Mouse (Mus musculus) adrenal gland, adult 10 weeks (tissue): ENCODE measurements around the gene Mucl3. TPM values are rescaled to one million over a fixed set of nuclear protein-coding genes. Genes with fewer than 3 reads are reported as not detected.

Experiments used
- polyA plus RNA-seq: library from polyadenylated mRNA; stranded (reverse); fragments of 350-450 nt; fragmentation: Illumina TruSeq; extraction: RNeasy Lipid Tissue Mini Kit (QIAGEN cat#74804); gene quantifications from one replicate; pipeline ENCODE4 v1.2.3, GENCODE M21; 2014; ENCODE audit warnings: low read depth, low replicate concordance

Gene Mucl3
- polyA plus RNA-seq: not detected

GRCm38 (mm10) chr17:35643609-35644236, at the start of gene Mucl3:
TSS of gene Mucl3 (minus strand) at chr17:35643695.

DNA sequence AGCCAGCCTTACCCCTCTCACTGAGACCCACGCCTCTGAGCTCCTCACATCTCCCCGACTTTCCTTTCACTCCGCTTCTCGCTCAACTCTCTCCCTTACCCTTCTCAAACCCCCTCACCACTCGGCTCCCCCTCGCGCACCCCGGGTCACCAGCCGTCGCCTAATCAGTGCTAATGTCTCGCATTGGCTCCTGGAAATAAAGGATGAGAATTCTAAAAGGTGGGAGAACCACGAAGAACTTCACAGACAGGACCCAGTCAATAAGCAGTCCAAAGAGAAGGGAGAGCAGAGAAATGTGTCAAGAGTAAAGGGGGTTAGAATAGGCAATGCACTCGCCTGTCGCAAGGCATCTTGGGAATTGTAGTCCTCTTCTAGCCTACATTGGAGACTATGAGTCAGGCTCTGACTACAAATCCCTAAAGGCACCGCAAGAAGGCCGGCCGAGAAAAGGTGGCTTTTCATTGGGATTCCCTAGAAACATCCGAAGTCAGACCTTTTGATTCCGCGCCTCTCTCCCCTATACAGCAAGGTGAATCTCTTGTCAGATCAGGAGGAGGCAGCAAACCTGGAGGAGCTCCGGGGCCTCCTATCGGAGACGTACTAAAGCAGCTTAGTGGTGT, 30.0 kb upstream of the Mucl3 start, which contains the start of gene Gtf2h4:
Gene Gtf2h4, minus strand, starts transcription at position 324 of the 620 bp plus-strand sequence.

DNA sequence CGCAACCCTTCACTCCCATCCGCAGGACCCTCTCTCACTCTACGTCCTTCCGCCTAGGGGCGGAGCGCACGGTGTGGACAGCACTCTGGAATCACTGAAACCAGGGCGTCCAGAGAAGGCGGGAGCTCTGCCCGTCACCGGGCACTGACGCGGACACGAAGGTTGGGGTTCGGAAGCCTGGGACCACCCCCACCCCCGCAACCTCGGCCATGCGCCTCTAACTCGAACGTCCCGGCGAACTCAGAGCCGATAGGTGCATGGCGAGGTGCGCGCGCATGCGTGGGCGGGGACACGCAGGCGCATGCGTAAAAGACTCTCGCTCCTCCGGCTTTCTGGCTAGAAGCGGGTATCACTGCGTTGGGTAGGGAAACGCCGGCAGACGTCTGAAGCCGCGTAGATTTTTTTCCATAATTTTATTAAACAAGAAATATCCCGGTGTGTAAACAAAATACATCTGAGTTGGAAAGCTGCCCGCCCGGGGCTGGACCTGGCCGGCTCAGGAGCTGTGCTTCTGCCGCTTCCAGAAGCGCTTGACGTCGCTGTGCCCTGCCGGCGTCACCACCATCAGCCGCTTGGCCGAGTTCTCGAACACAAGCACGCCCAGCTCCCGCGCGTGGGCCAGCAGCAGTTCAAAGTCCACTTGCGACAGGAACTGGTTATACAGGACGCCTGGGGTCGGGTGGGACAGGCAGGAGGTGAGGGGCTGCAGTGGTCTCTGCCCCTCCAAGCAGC, 24.0 kb upstream of the Mucl3 start, which contains the start of gene Vars2:
Gene Vars2, minus strand, starts transcription at position 259 of the 732 bp plus-strand sequence.

GRCm38 (mm10) chr17:35626537-35626936, 17.0 kb downstream of the Mucl3 start, which contains the start of gene Gm9573:
TSS of gene Gm9573 (minus strand) at chr17:35626637.

DNA sequence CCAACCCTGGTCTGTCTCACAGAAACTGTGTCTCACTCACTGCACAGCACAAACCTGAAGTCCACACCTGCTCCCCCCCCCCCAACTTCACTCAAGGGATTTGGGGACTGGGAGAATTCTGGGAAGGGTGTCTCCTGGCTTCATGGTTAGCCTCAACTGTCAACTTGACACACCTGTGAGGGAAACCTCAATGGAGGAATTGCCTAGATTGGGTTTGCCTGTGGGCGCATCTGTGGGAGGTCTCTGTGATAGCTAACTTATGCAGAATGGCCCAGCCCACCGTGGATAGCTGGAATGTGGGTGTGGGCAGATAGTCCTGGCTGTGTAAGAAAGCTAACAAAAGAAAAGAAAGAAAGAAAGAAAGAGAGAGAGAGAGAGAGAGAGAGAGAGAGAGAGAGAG, 42.2 kb downstream of the Mucl3 start, which contains the start of gene Sfta2:
Gene Sfta2, plus strand, starts transcription at position 301 of the 400 bp plus-strand sequence.

Other genes starting within 250 kb of the Mucl3 start
- 3.8 TPM for gene H2-Q6, start 218.8 kb downstream of the Mucl3 start, polyA plus RNA-seq
- gene H2-Q7, start 204.5 kb downstream of the Mucl3 start, polyA plus RNA-seq: 3.2 TPM
- 2.9 TPM for gene H2-Q10, start 173.6 kb downstream of the Mucl3 start, polyA plus RNA-seq
- gene Pou5f1, start 137.7 kb downstream of the Mucl3 start, polyA plus RNA-seq: not detected
- 1.7 TPM for gene Tcf19, start 126.9 kb downstream of the Mucl3 start, polyA plus RNA-seq
- 0.41 TPM for gene Cchcr1, start 126.6 kb downstream of the Mucl3 start, polyA plus RNA-seq
- not detected for gene Psors1c2, start 110.5 kb downstream of the Mucl3 start, polyA plus RNA-seq
- gene Cdsn, start 91.6 kb downstream of the Mucl3 start, polyA plus RNA-seq: not detected
- gene 2300002M23Rik, start 76.2 kb downstream of the Mucl3 start, polyA plus RNA-seq: not detected
- gene Sfta2, start 42.1 kb downstream of the Mucl3 start, polyA plus RNA-seq: not detected
- gene Gm9573, start 17.1 kb downstream of the Mucl3 start, polyA plus RNA-seq: not detected
- 1.6 TPM for gene Vars2, start 23.9 kb upstream of the Mucl3 start, polyA plus RNA-seq
- gene Gtf2h4, start 30.0 kb upstream of the Mucl3 start, polyA plus RNA-seq: 3.0 TPM
- 4.3 TPM for gene Ddr1, start 60.9 kb upstream of the Mucl3 start, polyA plus RNA-seq
- 5.0 TPM for gene Ier3, start 178.0 kb upstream of the Mucl3 start, polyA plus RNA-seq
- gene Flot1, start 179.5 kb upstream of the Mucl3 start, polyA plus RNA-seq: 11.8 TPM
- gene Tubb5, start 194.6 kb upstream of the Mucl3 start, polyA plus RNA-seq: 40.9 TPM
- 11.3 TPM for gene Mdc1, start 197.8 kb upstream of the Mucl3 start, polyA plus RNA-seq
- gene Nrm, start 217.6 kb upstream of the Mucl3 start, polyA plus RNA-seq: 1.1 TPM
- 4.7 TPM for gene Ppp1r18, start 221.9 kb upstream of the Mucl3 start, polyA plus RNA-seq
- 22.4 TPM for gene Dhx16, start 236.1 kb upstream of the Mucl3 start, polyA plus RNA-seq